Mouse (Mus musculus): ENCODE results near the gene Glrx2.

DNA sequence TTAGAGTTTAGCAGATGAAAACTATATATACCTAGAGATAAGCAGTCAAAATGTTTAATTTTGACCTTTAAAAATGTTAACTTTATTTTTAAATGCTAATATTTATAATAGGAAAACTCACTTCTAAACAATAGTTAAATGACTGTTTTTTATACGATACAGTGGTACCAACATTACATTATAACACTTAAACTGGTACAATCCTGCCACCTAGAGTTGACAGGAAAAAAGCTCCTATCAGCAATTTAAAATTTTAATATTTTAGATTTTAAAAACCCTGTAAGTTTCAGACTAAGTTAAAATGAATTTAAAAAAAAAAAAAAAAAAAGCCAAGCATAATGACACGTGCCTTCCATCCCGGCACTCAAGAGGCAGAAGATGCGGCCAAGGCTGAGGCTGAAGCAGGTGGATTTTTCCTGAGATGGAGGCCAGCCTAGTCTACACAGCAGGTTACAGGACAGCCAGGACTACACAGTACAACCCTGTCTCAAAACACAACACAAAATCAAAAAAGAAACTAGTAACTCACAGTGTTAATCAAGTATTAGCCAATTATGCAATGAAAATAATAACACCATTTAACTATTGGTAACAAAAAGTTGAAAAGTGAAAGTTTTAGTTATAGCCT lies 40.3 kb upstream of the Glrx2 start:
- no peak for TF ChIP-seq POLR2A (IDR thresholded peaks at IDR 0.05; ENCODE audit: extremely low read depth, insufficient read depth, low read length)
- no peak for TF ChIP-seq CTCF (IDR thresholded peaks at IDR 0.05; ENCODE audit: extremely low read depth, insufficient read depth, low read length)

All from cortical plate, adult 2 months (tissue).